Comparison of ENCODE assay signal across 23 mouse cellular contexts in genomic region chr11:26724963-26725721, GRCm38 (mm10).
DNase-seq lines count a peak whose midpoint lies in the region; ATAC-seq lines count a peak whose summit lies in the region.
"Had no signal": no experiment of that assay in that cellular context is flagged by ENCODE, and none has a peak within 500 bp of the region (broad histone marks: within the 10 kb centered on the region; RNA-seq: fewer than 3 reads in every experiment).

No protein-coding gene starts in this region.

- H3K4me2 ChIP-seq in hindbrain, embryonic 16.5 days (ENCODE audit: low read length), result no peak overlapping the region
- no peak overlapping the region for H3K4me2 ChIP-seq in forebrain, embryonic 14.5 days (ENCODE audit: low read length)
- no peak overlapping the region for H3K4me2 ChIP-seq in neural tube, embryonic 15.5 days
- H3K4me2 ChIP-seq: heart, embryonic 15.5 days; liver, embryonic 15.5 days; lung, embryonic 15.5 days had no signal

- no peak overlapping the region for H3K9ac ChIP-seq in hindbrain, embryonic 16.5 days (ENCODE audit: low read depth, low read length)
- no peak overlapping the region for H3K9ac ChIP-seq in forebrain, embryonic 14.5 days (ENCODE audit: low read length)
- H3K9ac ChIP-seq in neural tube, embryonic 15.5 days (replicated peaks), result no peak overlapping the region
- H3K9ac ChIP-seq: heart, embryonic 15.5 days; liver, embryonic 15.5 days; lung, embryonic 15.5 days had no signal

- no peak for DNase-seq in hindbrain, embryonic 10.5 days (ENCODE audit: low spot score)
- peak; percentile 8 for DNase-seq in brain, adult 2 months (ENCODE audit: low read depth, low spot score)
- peak; percentile 38 for DNase-seq in forebrain, embryonic 14.5 days (ENCODE audit: low spot score)
- no peak for DNase-seq in limb, embryonic 10.5 days (ENCODE audit: low spot score)
- DNase-seq in adipocyte (ENCODE audit: low spot score), result no peak
- DNase-seq: adrenal gland, adult 2 months; cerebellum, adult 2 months; heart, postnatal 36 days; kidney, adult 11 months; left cerebral cortex, postnatal 4 days; liver; lung, postnatal 36 days had no signal

- no peaks in the 10 kb centered on the region for H3K4me1 ChIP-seq in hindbrain, embryonic 16.5 days (ENCODE audit: control insufficient read depth, insufficient read depth, low read depth, low read length)
- H3K4me1 ChIP-seq in hindbrain, embryonic 10.5 days (replicated peaks), result no peaks in the 10 kb centered on the region
- H3K4me1 ChIP-seq in forebrain, embryonic 14.5 days (ENCODE audit: control insufficient read depth, insufficient read depth, low read length), result no peaks in the 10 kb centered on the region
- no peaks in the 10 kb centered on the region for H3K4me1 ChIP-seq in neural tube, embryonic 15.5 days
- no peaks in the 10 kb centered on the region for H3K4me1 ChIP-seq in limb, embryonic 10.5 days
- H3K4me1 ChIP-seq: heart, embryonic 15.5 days; liver, embryonic 15.5 days; lung, embryonic 15.5 days; megakaryocyte, embryonic 14.5 days had no signal

- peak; percentile 24; the same call in 1 of the 2 replicates for ATAC-seq in hindbrain, embryonic 16.5 days
- peak; percentile 42; the same call in 1 of the 2 replicates for ATAC-seq in forebrain, embryonic 14.5 days
- ATAC-seq in neural tube, embryonic 15.5 days (ENCODE audit: low FRiP score), result 0 out of 2 replicates have a peak, but pooled peaks have one; percentile 45
- ATAC-seq: Patski had no signal

- H3K27ac ChIP-seq in hindbrain, embryonic 16.5 days (ENCODE audit: low read depth, low read length), result no peak overlapping the region
- no peak overlapping the region for H3K27ac ChIP-seq in hindbrain, embryonic 10.5 days
- no peak overlapping the region for H3K27ac ChIP-seq in forebrain, embryonic 14.5 days (ENCODE audit: low read depth, low read length)
- H3K27ac ChIP-seq in neural tube, embryonic 15.5 days (replicated peaks), result no peak overlapping the region
- H3K27ac ChIP-seq in limb, embryonic 10.5 days, result no peak overlapping the region
- H3K27ac ChIP-seq: heart, embryonic 15.5 days; kidney, postnatal 0 days; left cerebral cortex, adult 2 months; liver, embryonic 15.5 days; lung, embryonic 15.5 days had no signal

- H3K4me3 ChIP-seq in hindbrain, embryonic 16.5 days (ENCODE audit: low read length), result no peak overlapping the region
- H3K4me3 ChIP-seq in hindbrain, embryonic 10.5 days, result no peak overlapping the region
- H3K4me3 ChIP-seq in forebrain, embryonic 14.5 days (ENCODE audit: low read depth, low read length), result no peak overlapping the region
- no peak overlapping the region for H3K4me3 ChIP-seq in neural tube, embryonic 15.5 days (replicated peaks)
- no peak overlapping the region for H3K4me3 ChIP-seq in limb, embryonic 10.5 days
- H3K4me3 ChIP-seq: heart, embryonic 15.5 days; left cerebral cortex, adult 2 months; liver, embryonic 15.5 days; lung, embryonic 15.5 days; megakaryocyte, embryonic 14.5 days had no signal

- WGBS in hindbrain, embryonic 16.5 days, result 60% methylated on average over 11 of the region's 11 CpGs
- WGBS in hindbrain, embryonic 10.5 days, result 80% methylated on average over 11 of the region's 11 CpGs
- 40% methylated on average over 11 of the region's 11 CpGs for WGBS in forebrain, embryonic 14.5 days
- whole genome bisulfite sequencing in neural tube, embryonic 15.5 days, result 57% methylated on average over 11 of the region's 11 CpGs
- WGBS in limb, embryonic 10.5 days, result 83% methylated on average over 11 of the region's 11 CpGs

- no peaks in the 10 kb centered on the region for H3K27me3 ChIP-seq in hindbrain, embryonic 16.5 days (replicated peaks; ENCODE audit: control insufficient read depth, insufficient read depth, low read length)
- H3K27me3 ChIP-seq in hindbrain, embryonic 10.5 days (ENCODE audit: insufficient read depth, poor library complexity, severe bottlenecking), result no peaks in the 10 kb centered on the region
- no peaks in the 10 kb centered on the region for H3K27me3 ChIP-seq in forebrain, embryonic 14.5 days (replicated peaks; ENCODE audit: control insufficient read depth, insufficient read depth, low read length)
- no peaks in the 10 kb centered on the region for H3K27me3 ChIP-seq in neural tube, embryonic 15.5 days (replicated peaks)
- no peaks in the 10 kb centered on the region for H3K27me3 ChIP-seq in limb, embryonic 10.5 days (ENCODE audit: low read depth, poor library complexity, severe bottlenecking)
- H3K27me3 ChIP-seq: CH12.LX; heart, embryonic 15.5 days; liver, embryonic 15.5 days; lung, embryonic 15.5 days; megakaryocyte, embryonic 14.5 days had no signal

- H3K36me3 ChIP-seq in hindbrain, embryonic 16.5 days (ENCODE audit: control insufficient read depth, insufficient read depth, low read length), result no peaks in the 10 kb centered on the region
- no peaks in the 10 kb centered on the region for H3K36me3 ChIP-seq in hindbrain, embryonic 10.5 days
- H3K36me3 ChIP-seq in forebrain, embryonic 14.5 days (ENCODE audit: control insufficient read depth, insufficient read depth, low read length), result no peaks in the 10 kb centered on the region
- no peaks in the 10 kb centered on the region for H3K36me3 ChIP-seq in neural tube, embryonic 15.5 days
- no peaks in the 10 kb centered on the region for H3K36me3 ChIP-seq in limb, embryonic 10.5 days
- H3K36me3 ChIP-seq: G1E; heart, embryonic 15.5 days; liver, embryonic 15.5 days; lung, embryonic 15.5 days had no signal

- H3K9me3 ChIP-seq in hindbrain, embryonic 16.5 days (ENCODE audit: control insufficient read depth, low read length), result no peaks in the 10 kb centered on the region
- H3K9me3 ChIP-seq in hindbrain, embryonic 10.5 days, result no peaks in the 10 kb centered on the region
- no peaks in the 10 kb centered on the region for H3K9me3 ChIP-seq in forebrain, embryonic 14.5 days (replicated peaks; ENCODE audit: control insufficient read depth, low read length)
- H3K9me3 ChIP-seq in neural tube, embryonic 15.5 days (replicated peaks), result no peaks in the 10 kb centered on the region
- no peaks in the 10 kb centered on the region for H3K9me3 ChIP-seq in limb, embryonic 10.5 days (replicated peaks)
- H3K9me3 ChIP-seq: G1E; heart, embryonic 15.5 days; liver, embryonic 15.5 days; lung, embryonic 15.5 days; megakaryocyte, embryonic 14.5 days had no signal

Comparison
In these comparisons a context has a peak if more than half of its experiments do, and no peak if none do; other contexts are left out.
1. DNase-seq: peak in brain, adult 2 months (single experiment) and forebrain, embryonic 14.5 days (single experiment); none in hindbrain, embryonic 10.5 days (single experiment), limb, embryonic 10.5 days (single experiment) and adipocyte (single experiment).
2. Peak in every context shown above with its lines, with median percentiles within 50 percentile points of each other: ATAC-seq.